Mouse (Mus musculus) kidney, adult 2 months (tissue): ENCODE measurements around the gene Galnt3.

Experiments used
- CTCF ChIP-seq: fragments of 200-500 bp; conservative IDR thresholded peaks from 2 replicates; pipeline ENCODE4 v1.5.1; 2011; ENCODE audit warnings: low read depth, mild to moderate bottlenecking, control low read depth, low read length, moderate library complexity, mixed read lengths; ENCODE audit not compliant: insufficient read depth, insufficient read length
- POLR2A ChIP-seq: fragments of 200-500 bp; IDR thresholded peaks from one replicate; pipeline ENCODE4 v1.6.1; 2011; ENCODE audit warnings: low read depth, low read length, control low read depth

- TF ChIP-seq CTCF (no peak), POLR2A (no peak)
Measured at GRCm38 (mm10) chr2:66170721-66171120, 45.9 kb upstream of the Galnt3 start.
